Mouse (Mus musculus): Measurements from ENCODE around the gene Mog. TPM values are rescaled to one million over a fixed set of nuclear protein-coding genes. Genes with fewer than 3 reads are reported as not detected.

The Mog gene
- total and polyA plus RNA-seq, 3 experiments: not detected

DNA sequence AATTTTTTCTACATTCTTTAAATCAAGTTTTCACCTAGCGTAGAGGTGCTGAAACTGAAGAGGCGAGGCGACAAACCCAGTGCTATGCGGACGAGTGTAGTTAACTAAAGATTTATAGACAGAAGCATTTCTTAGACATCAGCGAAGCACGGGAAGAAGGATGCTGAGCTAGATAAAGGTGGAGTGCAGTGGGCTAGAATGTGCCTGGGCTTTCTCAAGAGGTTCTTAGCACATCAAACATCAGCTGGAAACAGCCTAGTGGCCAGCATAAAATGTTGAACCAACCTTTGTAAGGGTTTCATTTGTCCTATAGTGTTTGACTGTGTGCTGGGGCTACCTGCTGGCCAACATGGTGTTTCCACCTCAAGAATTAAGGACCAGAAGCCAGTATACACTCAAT, 22.3 kb downstream of the Mog start, which contains the start of gene Zfp57:
Gene Zfp57 (plus strand): TSS at position 301 of the 400 bp plus-strand sequence.
- Histone ChIP-seq H3K9me3 (replicated peaks; ENCODE audit: low read length) (no peaks in the 10 kb centered on the region), H3K27me3 (replicated peaks) (no peaks in the 10 kb centered on the region), H3K4me2 (ENCODE audit: insufficient read depth, low read depth, poor library complexity, severe bottlenecking) (no peak within 1 kb of the TSS), H3K27ac (ENCODE audit: insufficient read depth, low read depth) (no peak within 1 kb of the TSS), H3K9ac (ENCODE audit: insufficient read depth, low read depth) (no peak within 1 kb of the TSS), H3K4me1 (ENCODE audit: control insufficient read depth in 1 of 2, insufficient read depth in 2 of 2) (0 out of 4 replicates have a peak, but pooled peaks cover 0 to 4% of the 10 kb centered on the region in 2 experiments), H3K36me3 (replicated peaks in 1 of 2; ENCODE audit: control insufficient read depth in 1 of 2, insufficient read depth in 1 of 2, low read length in 1 of 2) (no peaks in the 10 kb centered on the region), H3K79me2 (replicated peaks; ENCODE audit: control insufficient read depth, extremely low read depth, insufficient read depth, poor library complexity, severe bottlenecking) (no peaks in the 10 kb centered on the region), H3K4me3 (replicated peaks in 1 of 3; ENCODE audit: low read depth in 2 of 3, low read length in 2 of 3, poor library complexity in 1 of 3) (no peak within 1 kb of the TSS)
- TF ChIP-seq ZC3H11A (IDR thresholded peaks at IDR 0.05; ENCODE audit: low read depth, low read length) (no peak), ZKSCAN1 (IDR thresholded peaks at IDR 0.05; ENCODE audit: borderline replicate concordance, low read depth, low read length) (no peak), SMC3 (IDR thresholded peaks at IDR 0.05; ENCODE audit: low read depth, low read length) (no peak), PAX5 (IDR thresholded peaks at IDR 0.05; ENCODE audit: low read length) (no peak), EP300 (IDR thresholded peaks at IDR 0.05; ENCODE audit: low read length) (no peak), UBTF (IDR thresholded peaks at IDR 0.05; ENCODE audit: low read depth, low read length) (no peak), POLR2A (IDR thresholded peaks at IDR 0.05; ENCODE audit: low read depth, low read length) (no peak), MAZ (IDR thresholded peaks at IDR 0.05; ENCODE audit: low read depth, low read length) (no peak), USF1 (IDR thresholded peaks at IDR 0.05; ENCODE audit: low read depth, low read length) (no peak), BHLHE40 (IDR thresholded peaks at IDR 0.05; ENCODE audit: low read depth, low read length) (no peak), CHD1 (IDR thresholded peaks at IDR 0.05; ENCODE audit: low read depth, low read length) (no peak), TCF12 (IDR thresholded peaks at IDR 0.05; ENCODE audit: low read depth, low read length) (no peak), USF2 (conservative IDR thresholded peaks at IDR 0.05; ENCODE audit: low read depth, low read length) (no peak), NELFE (IDR thresholded peaks at IDR 0.05; ENCODE audit: low read depth, low read length) (no peak), JUN (IDR thresholded peaks at IDR 0.05; ENCODE audit: insufficient read depth, low read depth, low read length) (no peak), ELF1 (IDR thresholded peaks at IDR 0.05; ENCODE audit: low read depth, low read length) (no peak), SIN3A (IDR thresholded peaks at IDR 0.05; ENCODE audit: low read length) (no peak), HCFC1 (IDR thresholded peaks at IDR 0.05; ENCODE audit: low read depth, low read length) (no peak), RCOR1 (conservative IDR thresholded peaks at IDR 0.05; ENCODE audit: low read depth, low read length) (no peak)
- DNase-seq (ENCODE audit: extremely low read depth): no peak
- in situ Hi-C loops (cut with MboI; ENCODE audit: low pct_ligation_motif_present, low pct_unique_long_range_greater_than_20kb, low sequenced_read_pairs): no loop called here
- dilution Hi-C loops (cut with MboI; ENCODE audit: extremely low pct_ligation_motif_present, extremely low pct_unique_long_range_greater_than_20kb, low sequenced_read_pairs): no loop called here

DNA sequence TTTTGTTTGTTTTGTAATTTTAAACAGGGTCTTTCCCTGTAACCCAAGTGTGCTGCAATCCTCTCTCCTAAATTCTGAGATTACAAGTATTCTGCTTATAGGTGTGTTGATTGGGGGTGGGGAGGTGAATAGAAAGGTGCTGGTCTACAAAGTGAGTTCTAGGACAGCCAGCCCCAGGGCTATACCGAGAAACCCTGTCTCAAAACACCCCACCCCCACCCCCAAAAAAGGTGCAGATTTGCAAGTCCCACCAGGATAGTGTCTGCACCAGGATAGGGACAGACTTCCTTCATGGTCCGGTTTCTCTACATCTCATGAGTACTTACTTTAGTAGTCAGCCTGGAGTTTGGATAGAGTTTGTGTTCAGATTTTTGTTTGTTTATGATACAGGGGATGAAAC, 24.7 kb downstream of the Mog start:
- H3K9ac ChIP-seq (ENCODE audit: insufficient read depth, low read depth): no peak overlapping the region
- H3K27me3 ChIP-seq (replicated peaks): no peaks in the 10 kb centered on the region
- in situ Hi-C loops (cut with MboI; ENCODE audit: low pct_ligation_motif_present, low pct_unique_long_range_greater_than_20kb, low sequenced_read_pairs) (loop anchor here (10.0 kb wide), 1 partner anchor 84 kb away; no protein-coding TSS in a partner anchor), dilution Hi-C loops (cut with MboI; ENCODE audit: extremely low pct_ligation_motif_present, extremely low pct_unique_long_range_greater_than_20kb, low sequenced_read_pairs) (no loop called here)
- no peak overlapping the region for H3K27ac ChIP-seq (ENCODE audit: insufficient read depth, low read depth)
- H3K9me3 ChIP-seq (replicated peaks; ENCODE audit: low read length): no peaks in the 10 kb centered on the region
- H3K4me2 ChIP-seq (ENCODE audit: insufficient read depth, low read depth, poor library complexity, severe bottlenecking): no peak overlapping the region
- H3K36me3 ChIP-seq (replicated peaks in 1 of 2; ENCODE audit: control insufficient read depth in 1 of 2, insufficient read depth in 1 of 2, low read length in 1 of 2): no peaks in the 10 kb centered on the region
- no peaks in the 10 kb centered on the region for H3K79me2 ChIP-seq (replicated peaks; ENCODE audit: control insufficient read depth, extremely low read depth, insufficient read depth, poor library complexity, severe bottlenecking)
- DNase-seq (ENCODE audit: extremely low read depth): no peak
- TF ChIP-seq CHD1 (IDR thresholded peaks at IDR 0.05; ENCODE audit: low read depth, low read length) (no peak), KAT2A (IDR thresholded peaks at IDR 0.05; ENCODE audit: insufficient replicate concordance, low read length) (no peak), NRF1 (IDR thresholded peaks at IDR 0.05; ENCODE audit: low read depth, low read length) (no peak), MAX (IDR thresholded peaks at IDR 0.05; ENCODE audit: low read length) (no peak), HCFC1 (IDR thresholded peaks at IDR 0.05; ENCODE audit: low read depth, low read length) (no peak), MAZ (IDR thresholded peaks at IDR 0.05; ENCODE audit: low read depth, low read length) (no peak)
- peaks cover 0 to 26% of the 10 kb centered on the region in 2 experiments; a peak in 2 of 4 replicates for H3K4me1 ChIP-seq (ENCODE audit: control insufficient read depth in 1 of 2, insufficient read depth in 2 of 2)
- no peak overlapping the region for H3K4me3 ChIP-seq (replicated peaks in 1 of 3; ENCODE audit: low read depth in 2 of 3, low read length in 2 of 3, poor library complexity in 1 of 3)
